Mouse (Mus musculus) brain, embryonic 14.5 days (tissue): ENCODE measurements at regions not wholly inside any gene's neighbourhood (a gene's known extent, or its start where the extent isn't known, plus 50 kb on each side); places are given as distances from the start of the nearest gene placed in this dataset.

Experiments used
- DNase-seq: peaks from one replicate; pipeline ENCODE4 v3.0.0-alpha.2; 2011; ENCODE audit warnings: low read depth
- CTCF ChIP-seq: fragments of 200-500 bp; IDR thresholded peaks from 2 replicates; pipeline ENCODE4 v1.5.1; 2012; ENCODE audit warnings: inconsistent platforms, mild to moderate bottlenecking, moderate library complexity, borderline replicate concordance; ENCODE audit not compliant: insufficient read depth, insufficient read length; ENCODE audit errors: extremely low read depth
- POLR2A ChIP-seq: fragments of 200-500 bp; IDR thresholded peaks from 2 replicates; pipeline ENCODE4 v1.6.1; 2012; ENCODE audit warnings: mild to moderate bottlenecking, inconsistent platforms, borderline replicate concordance; ENCODE audit not compliant: poor library complexity, insufficient read depth, insufficient read length, severe bottlenecking; ENCODE audit errors: extremely low read depth

- no peak for TF ChIP-seq CTCF
- TF ChIP-seq POLR2A: no peak
- DNase-seq: no peak
Observed at GRCm38 (mm10) chr3:54993761-54994160, 61.5 kb downstream of the Ccna1 start.

DNA sequence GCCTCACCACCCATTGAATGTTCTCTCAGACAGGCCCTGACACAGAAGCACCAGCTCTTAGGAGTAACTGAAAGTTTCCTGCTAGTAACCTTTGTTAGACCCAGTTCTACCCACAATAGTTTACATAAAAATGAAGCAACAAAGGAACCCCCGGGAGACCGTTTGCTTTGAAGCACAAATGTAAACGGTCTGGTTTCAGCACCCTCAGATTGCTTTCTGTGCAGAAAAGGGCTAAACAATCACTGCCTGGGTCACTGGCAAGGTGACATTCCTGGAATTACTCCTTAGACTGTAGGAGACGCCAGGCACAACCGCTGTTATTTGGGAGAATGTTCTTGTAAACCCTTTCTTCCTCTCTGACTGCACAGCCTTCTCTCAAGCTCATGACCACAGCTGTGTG, 65.2 kb downstream of the Ccna1 start:
- no peak for TF ChIP-seq CTCF
- no peak for TF ChIP-seq POLR2A
- no peak for DNase-seq

- TF ChIP-seq CTCF (no peak), POLR2A (no peak)
- peak; percentile 75 for DNase-seq
Observed at GRCm38 (mm10) chr3:54989358-54989757, 65.9 kb downstream of the Ccna1 start.

- TF ChIP-seq POLR2A (no peak), CTCF (no peak)
- no peak for DNase-seq
Observed at GRCm38 (mm10) chr3:54981488-54981887, 65.8 kb upstream of the Sertm1 start.

DNA sequence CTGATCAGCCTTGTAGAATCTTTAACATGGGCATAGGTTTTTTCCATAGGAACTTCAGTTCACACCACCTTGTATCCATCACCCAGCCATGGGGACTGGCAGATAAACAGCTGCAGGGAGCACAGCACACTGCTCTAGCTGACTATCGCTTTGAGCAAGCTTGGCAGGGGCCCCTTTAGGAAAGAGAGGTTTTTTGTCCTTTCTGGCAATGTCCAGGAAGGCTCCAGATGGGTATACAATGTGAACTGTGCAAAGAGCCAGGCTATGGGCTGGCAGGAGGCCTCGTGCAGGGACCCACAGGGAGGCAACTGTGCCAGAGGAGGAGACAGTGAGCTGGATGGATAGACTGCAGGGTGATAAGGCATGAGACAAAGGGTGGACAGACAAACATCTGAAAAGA, 64.6 kb upstream of the Sertm1 start:
- peak; percentile 72 for DNase-seq

GRCm38 (mm10) chr3:54965512-54965911, 49.8 kb upstream of the Sertm1 start:
- TF ChIP-seq POLR2A: no peak
- no peak for TF ChIP-seq CTCF
- DNase-seq: peak; percentile 84

More for the DNA sequence above, 64.6 kb upstream of the Sertm1 start:
- no peak for TF ChIP-seq POLR2A
- TF ChIP-seq CTCF: no peak
